Mouse (Mus musculus) heart, adult 18-20 months (tissue): ENCODE measurements around the gene Abcb6. TPM values are rescaled to one million over a fixed set of nuclear protein-coding genes. Genes with fewer than 3 reads are reported as not detected.

ENCODE experiments used
- DNase-seq, 2 experiments: peaks; one replicate each; pipeline ENCODE4 v3.0.0; 2021 to 2022; ENCODE audit warnings: mixed read lengths in 1 of 2
- total RNA-seq, 2 experiments: library from RNA; stranded (reverse); gene quantifications; 2 replicates each; pipeline ENCODE4 v1.2.3; 2021

The Abcb6 gene
- total RNA-seq, 2 experiments from 2014 or later = 28.5 to 29.4 TPM

- peak; percentile 46 to 56 for DNase-seq
These were observed 28.9 kb upstream of the Abcb6 start for GRCm38 (mm10) chr1:75208967-75209678.

- DNase-seq = no peak
These were observed 21.0 kb upstream of the Abcb6 start for GRCm38 (mm10) chr1:75201236-75201635.

- peak in 1 of 2 experiments; percentile 47 for DNase-seq
These were observed 12.3 kb upstream of the Abcb6 start for GRCm38 (mm10) chr1:75192452-75192851.

- peak; percentile 96 to 99 for DNase-seq
These were observed 11.6 kb upstream of the Abcb6 start, which contains the start of the genes Ankzf1 and Atg9a for GRCm38 (mm10) chr1:75191622-75192402. Gene Ankzf1, plus strand, starts transcription at chr1:75192151. Gene Atg9a, minus strand, starts transcription at chr1:75192196.

- DNase-seq = no peak
These were observed 11.0 kb upstream of the Abcb6 start for GRCm38 (mm10) chr1:75191258-75191621.

GRCm38 (mm10) chr1:75190577-75190976 is 10.4 kb upstream of the Abcb6 start:
- DNase-seq = no peak

- no peak for DNase-seq
These were observed 7.8 kb upstream of the Abcb6 start for GRCm38 (mm10) chr1:75187914-75188483.

- no peak for DNase-seq
These were observed 6.9 kb upstream of the Abcb6 start for GRCm38 (mm10) chr1:75187126-75187525.

GRCm38 (mm10) chr1:75185495-75185894 is 5.3 kb upstream of the Abcb6 start:
- DNase-seq = no peak

GRCm38 (mm10) chr1:75182160-75182559 is 2.0 kb upstream of the Abcb6 start:
- no peak for DNase-seq

GRCm38 (mm10) chr1:75181377-75181870 is 1.2 kb upstream of the Abcb6 start:
- no peak for DNase-seq

GRCm38 (mm10) chr1:75180741-75181140 is 549 bp upstream of the Abcb6 start:
- no peak for DNase-seq

- peak; percentile 56 to 62 for DNase-seq
These were observed 673 bp downstream of the Abcb6 start for GRCm38 (mm10) chr1:75179334-75180104.

- peak; percentile 98 to 99 for DNase-seq
These were observed 11.4 kb downstream of the Abcb6 start, which contains the start of gene Zfand2b for GRCm38 (mm10) chr1:75168472-75169464. Gene Zfand2b, plus strand, starts transcription at chr1:75168646.

GRCm38 (mm10) chr1:75168093-75168471 is 12.1 kb downstream of the Abcb6 start:
- DNase-seq = no peak

- no peak for DNase-seq
These were observed 20.0 kb downstream of the Abcb6 start for GRCm38 (mm10) chr1:75160256-75160617.

GRCm38 (mm10) chr1:75159540-75160255 is 20.5 kb downstream of the Abcb6 start:
- DNase-seq = no peak

GRCm38 (mm10) chr1:75158990-75159389 is 21.2 kb downstream of the Abcb6 start:
- DNase-seq = no peak

- no peak for DNase-seq
These were observed 24.4 kb downstream of the Abcb6 start for GRCm38 (mm10) chr1:75155837-75156236.

- DNase-seq = no peak
These were observed 31.5 kb downstream of the Abcb6 start for GRCm38 (mm10) chr1:75148727-75149126.
